ENCODE assay signal across 8 mouse cellular contexts in genomic region chrX:71816401-71816857, GRCm38 (mm10). TPM values are rescaled to one million over a fixed set of nuclear protein-coding genes. Genes with fewer than 3 reads are reported as not detected.
A peak's percentile ranks its signal among the peaks of the same experiment; 100 is the strongest.
DNase-seq lines count a peak whose midpoint lies in the region; ATAC-seq and TF ChIP-seq lines count a peak whose summit lies in the region.

No protein-coding gene starts in this region.

- intact Hi-C loops in heart, adult 2 months (cut with DNase I), result loop anchor here (10.0 kb wide), 2 partner anchors 198 to 1452 kb away; partner anchors contain the start of gene Ids

- no peaks in the 10 kb centered on the region for H3K4me1 ChIP-seq in embryonic facial prominence, embryonic 13.5 days
- peaks cover 4% of the 10 kb centered on the region for H3K4me1 ChIP-seq in heart, adult 2 months (ENCODE audit: control insufficient read depth, insufficient read depth, low read length)
- 0 out of 2 replicates have a peak, but pooled peaks cover 4% of the 10 kb centered on the region for H3K4me1 ChIP-seq in limb, embryonic 13.5 days
- H3K4me1 ChIP-seq in midbrain, embryonic 16.5 days (ENCODE audit: control insufficient read depth, insufficient read depth, low read length), result peaks cover 10% of the 10 kb centered on the region

- DNase-seq in 3134 (ENCODE audit: extremely low read depth, insufficient read length, low spot score), result peak; percentile 96
- DNase-seq in adrenal gland, postnatal 36 days, result peak; percentile 89 to 90
- peak; percentile 89 to 91 for DNase-seq in heart, adult 2 months
- peak; percentile 81 to 83 for DNase-seq in kidney, adult 8-10 months
- peak; percentile 60 to 82 for DNase-seq in spleen, postnatal 10 days (ENCODE audit: low spot score in 2 of 2)

- no peaks in the 10 kb centered on the region for H3K9me3 ChIP-seq in embryonic facial prominence, embryonic 13.5 days
- H3K9me3 ChIP-seq in limb, embryonic 13.5 days, result no peaks in the 10 kb centered on the region
- no peaks in the 10 kb centered on the region; the same call in 1 of the 2 replicates for H3K9me3 ChIP-seq in midbrain, embryonic 16.5 days (replicated peaks; ENCODE audit: control insufficient read depth, low read length, poor library complexity, severe bottlenecking)

- peak overlapping the region; percentile 76 for H3K27ac ChIP-seq in embryonic facial prominence, embryonic 13.5 days
- H3K27ac ChIP-seq in heart, adult 2 months, result peak overlapping the region; percentile 79
- peak overlapping the region; percentile 74 for H3K27ac ChIP-seq in limb, embryonic 13.5 days
- peak overlapping the region; percentile 88 for H3K27ac ChIP-seq in midbrain, embryonic 16.5 days (ENCODE audit: low read length)

- 0 out of 2 replicates have a peak, but pooled peaks have one; percentile 14 for TF ChIP-seq EP300 in heart, adult 2 months (IDR thresholded peaks at IDR 0.05; ENCODE audit: insufficient read depth, low read depth, low read length)

- H3K4me3 ChIP-seq in embryonic facial prominence, embryonic 13.5 days, result peak overlapping the region; percentile 66
- peak overlapping the region; percentile 70 for H3K4me3 ChIP-seq in heart, adult 2 months
- peak overlapping the region; percentile 67 for H3K4me3 ChIP-seq in limb, embryonic 13.5 days
- peak overlapping the region; percentile 60 for H3K4me3 ChIP-seq in midbrain, embryonic 16.5 days (ENCODE audit: low read depth, low read length)

- H3K36me3 ChIP-seq in embryonic facial prominence, embryonic 13.5 days, result no peaks in the 10 kb centered on the region
- 0 out of 2 replicates have a peak, but pooled peaks cover 2% of the 10 kb centered on the region for H3K36me3 ChIP-seq in heart, adult 2 months (ENCODE audit: control insufficient read depth, insufficient read depth, low read length)
- H3K36me3 ChIP-seq in limb, embryonic 13.5 days, result no peaks in the 10 kb centered on the region
- H3K36me3 ChIP-seq in midbrain, embryonic 16.5 days (ENCODE audit: control insufficient read depth, insufficient read depth, low read length), result no peaks in the 10 kb centered on the region

- peak; percentile 75 for TF ChIP-seq POLR2A in heart, adult 2 months (IDR thresholded peaks at IDR 0.05; ENCODE audit: insufficient read depth, low read depth, low read length)

- H3K9ac ChIP-seq in embryonic facial prominence, embryonic 13.5 days, result peak overlapping the region; percentile 81
- peak overlapping the region; percentile 82 for H3K9ac ChIP-seq in heart, adult 2 months (ENCODE audit: low read depth, low read length)
- peak overlapping the region; percentile 81 for H3K9ac ChIP-seq in limb, embryonic 13.5 days
- H3K9ac ChIP-seq in midbrain, embryonic 16.5 days (ENCODE audit: low read depth, low read length), result peak overlapping the region; percentile 70

- no peaks in the 10 kb centered on the region for H3K79me2 ChIP-seq in heart, adult 2 months (replicated peaks; ENCODE audit: control insufficient read depth, insufficient read depth, low read length)

- 24% methylated on average over 52 of the region's 52 CpGs for WGBS in embryonic facial prominence, embryonic 13.5 days
- 12% methylated on average over 52 of the region's 52 CpGs for WGBS in heart, adult 2 months
- WGBS in limb, embryonic 13.5 days, result 18% methylated on average over 49 of the region's 52 CpGs
- WGBS in midbrain, embryonic 16.5 days, result 30% methylated on average over 49 of the region's 52 CpGs

- peaks cover 3% of the 10 kb centered on the region; the same call in 1 of the 2 replicates for H3K27me3 ChIP-seq in embryonic facial prominence, embryonic 13.5 days
- H3K27me3 ChIP-seq in heart, adult 2 months (ENCODE audit: control insufficient read depth, insufficient read depth, low read length), result no peaks in the 10 kb centered on the region
- peaks cover 3% of the 10 kb centered on the region; the same call in 1 of the 2 replicates for H3K27me3 ChIP-seq in limb, embryonic 13.5 days
- no peaks in the 10 kb centered on the region for H3K27me3 ChIP-seq in midbrain, embryonic 16.5 days (ENCODE audit: control insufficient read depth, insufficient read depth, low read depth, low read length)

- no peak for TF ChIP-seq CTCF in heart, adult 2 months (IDR thresholded peaks at IDR 0.05)

- H3K4me2 ChIP-seq in embryonic facial prominence, embryonic 13.5 days, result peak overlapping the region; percentile 57
- H3K4me2 ChIP-seq in limb, embryonic 13.5 days (replicated peaks), result peak overlapping the region; percentile 61
- H3K4me2 ChIP-seq in midbrain, embryonic 16.5 days (ENCODE audit: low read length), result peak overlapping the region; percentile 58

- ATAC-seq in embryonic facial prominence, embryonic 13.5 days (ENCODE audit: insufficient number of reproducible peaks, insufficient read depth, low FRiP score, low TSS enrichment, low read depth), result peak; percentile 89
- ATAC-seq in limb, embryonic 13.5 days (ENCODE audit: low FRiP score, low read depth), result peak; percentile 96
- ATAC-seq in midbrain, embryonic 16.5 days, result peak; percentile 99

RNA-seq across cellular contexts. Expression of gene Vma21, which starts 0.7 kb away (rescaled TPM):
- 10 to 100 TPM; 48.3 to 52.4 TPM for total RNA-seq in adrenal gland, postnatal 36 days (2021)
- 41.4 and 44.7 TPM in 2 replicates for polyA plus RNA-seq in embryonic facial prominence, embryonic 13.5 days (2015; fragmentation: Nextera tagmentation; extraction: Ambion mirVana)
- 10 to 100 TPM; 15.8 to 21.0 TPM for total RNA-seq in heart, adult 2 months (2021)
- polyA plus RNA-seq in heart, adult 2 months (2012; rRNA removed), result 3.5 and 5.6 TPM in 2 replicates
- 38.8 and 47.2 TPM in 2 replicates for polyA plus RNA-seq in limb, embryonic 13.5 days (2015; fragmentation: Nextera tagmentation; extraction: Ambion mirVana)
- polyA plus RNA-seq in midbrain, embryonic 16.5 days (2015; fragmentation: Nextera tagmentation; extraction: Ambion mirVana), result 57.6 and 60.2 TPM in 2 replicates

Comparison
In these comparisons a context has a peak if more than half of its experiments do, and no peak if none do; other contexts are left out.
1. Peak in every context shown above with its lines: DNase-seq, ATAC-seq, H3K4me3 ChIP-seq and H3K27ac ChIP-seq.